Mouse (Mus musculus) common myeloid progenitor, adult 5-6 weeks (primary cell): ENCODE measurements at regions not wholly inside any gene's neighbourhood (a gene's known extent, or its start where the extent isn't known, plus 50 kb on each side); places are given as distances from the start of the nearest gene placed in this dataset.

Experiments used
- ATAC-seq: replicated peaks from 2 replicates; pipeline ENCODE4 v1.8.0; 2016; ENCODE audit warnings: low read depth, mild to moderate bottlenecking, moderate TSS enrichment, inconsistent platforms; ENCODE audit not compliant: poor library complexity, severe bottlenecking

GRCm38 (mm10) chr10:118754791-118755190 lies 115.2 kb downstream of the Dyrk2 start:
- no peak for ATAC-seq

GRCm38 (mm10) chr10:118758825-118759471 lies 111.1 kb downstream of the Dyrk2 start:
- ATAC-seq, result no peak

- ATAC-seq, result no peak
Measured at GRCm38 (mm10) chr10:118760441-118760840, 109.6 kb downstream of the Dyrk2 start.

GRCm38 (mm10) chr10:118761101-118761868 lies 108.7 kb downstream of the Dyrk2 start:
- peak; percentile 75 for ATAC-seq

GRCm38 (mm10) chr10:118765051-118765450 lies 105.0 kb downstream of the Dyrk2 start:
- no peak for ATAC-seq

GRCm38 (mm10) chr10:118765544-118766441 lies 104.2 kb downstream of the Dyrk2 start:
- peak; percentile 77 for ATAC-seq

- no peak for ATAC-seq
Measured at GRCm38 (mm10) chr10:118766826-118767225, 103.2 kb downstream of the Dyrk2 start.

GRCm38 (mm10) chr10:118769751-118770150 lies 100.3 kb downstream of the Dyrk2 start:
- ATAC-seq, result no peak

- ATAC-seq, result 0 out of 2 replicates have a peak, but pooled peaks have one; percentile 37
Measured at GRCm38 (mm10) chr10:118778656-118779055, 91.4 kb downstream of the Dyrk2 start.

GRCm38 (mm10) chr10:118780831-118781569 lies 89.0 kb downstream of the Dyrk2 start:
- ATAC-seq, result 0 out of 2 replicates have a peak, but pooled peaks have one; percentile 16

GRCm38 (mm10) chr10:118781811-118782232 lies 88.2 kb downstream of the Dyrk2 start:
- peak; percentile 87 for ATAC-seq

GRCm38 (mm10) chr10:118782646-118783045 lies 87.4 kb downstream of the Dyrk2 start:
- no peak for ATAC-seq

- peak; percentile 83 for ATAC-seq
Measured at GRCm38 (mm10) chr10:118787280-118787690, 82.7 kb downstream of the Dyrk2 start.

GRCm38 (mm10) chr10:118792352-118793100 lies 77.5 kb downstream of the Dyrk2 start:
- ATAC-seq, result no peak

GRCm38 (mm10) chr10:118793794-118794193 lies 76.2 kb downstream of the Dyrk2 start:
- ATAC-seq, result no peak

- ATAC-seq, result no peak
Measured at GRCm38 (mm10) chr10:118794395-118795060, 75.5 kb downstream of the Dyrk2 start.

- ATAC-seq, result no peak
Measured at GRCm38 (mm10) chr10:118795061-118795407, 75.0 kb downstream of the Dyrk2 start.

- peak; percentile 88 for ATAC-seq
Measured at GRCm38 (mm10) chr10:118796512-118796911, 73.5 kb downstream of the Dyrk2 start.

- no peak; the same call in 1 of the 2 replicates for ATAC-seq
Measured at GRCm38 (mm10) chr10:118797256-118797655, 72.8 kb downstream of the Dyrk2 start.
